Mouse (Mus musculus) urinary bladder, postnatal 36 days (tissue): ENCODE results near the gene Chn2.

Experiments
- DNase-seq, 2 experiments: peaks; one replicate each; pipeline ENCODE4 v3.0.0; 2022; ENCODE audit warnings: low spot score in 2 of 2, mixed read lengths in 1 of 2

Chn2 gene

GRCm38 (mm10) chr6:54279391-54279790 lies 240.0 kb downstream of the Chn2 start:
- no peak for DNase-seq

- DNase-seq, result no peak
Observed at GRCm38 (mm10) chr6:54280248-54280647, 240.9 kb downstream of the Chn2 start.

GRCm38 (mm10) chr6:54283299-54283698 lies 243.9 kb downstream of the Chn2 start:
- no peak for DNase-seq

- no peak for DNase-seq
Observed at GRCm38 (mm10) chr6:54284167-54284711, 244.9 kb downstream of the Chn2 start.

- DNase-seq, result no peak
Observed at GRCm38 (mm10) chr6:54286813-54287212, 247.5 kb downstream of the Chn2 start.

GRCm38 (mm10) chr6:54289774-54290500 lies 250.6 kb downstream of the Chn2 start:
- no peak for DNase-seq

GRCm38 (mm10) chr6:54297231-54297630 lies 257.9 kb downstream of the Chn2 start:
- DNase-seq, result no peak

GRCm38 (mm10) chr6:54299417-54299816 lies 260.1 kb downstream of the Chn2 start:
- DNase-seq, result no peak

GRCm38 (mm10) chr6:54305777-54306176 lies 266.4 kb downstream of the Chn2 start:
- no peak for DNase-seq

- DNase-seq, result no peak
Observed at GRCm38 (mm10) chr6:54313071-54313470, 273.7 kb downstream of the Chn2 start.

- DNase-seq, result no peak
Observed at GRCm38 (mm10) chr6:54318618-54319017, 279.3 kb downstream of the Chn2 start.

GRCm38 (mm10) chr6:54319198-54319597 lies 279.8 kb downstream of the Chn2 start:
- no peak for DNase-seq

- no peak for DNase-seq
Observed at GRCm38 (mm10) chr6:54320236-54320635, 280.9 kb downstream of the Chn2 start.

GRCm38 (mm10) chr6:54325246-54325885 lies 286.0 kb downstream of the Chn2 start, which contains the start of gene Prr15:
TSS of gene Prr15 (plus strand) at chr6:54325835.
- DNase-seq, result no peak

- DNase-seq, result peak; percentile 23 to 60
Observed at GRCm38 (mm10) chr6:54326671-54327625, 287.6 kb downstream of the Chn2 start.

GRCm38 (mm10) chr6:54327626-54328003 lies 288.3 kb downstream of the Chn2 start:
- DNase-seq, result peak; percentile 33 to 66

GRCm38 (mm10) chr6:54328783-54329182 lies 289.4 kb downstream of the Chn2 start:
- no peak for DNase-seq

- DNase-seq, result no peak
Observed at GRCm38 (mm10) chr6:54329598-54329997, 290.2 kb downstream of the Chn2 start.

- DNase-seq, result no peak
Observed at GRCm38 (mm10) chr6:54330166-54330565, 290.8 kb downstream of the Chn2 start.

GRCm38 (mm10) chr6:54331765-54332164 lies 292.4 kb downstream of the Chn2 start:
- no peak for DNase-seq

- no peak for DNase-seq
Observed at GRCm38 (mm10) chr6:54332203-54332602, 292.8 kb downstream of the Chn2 start.

GRCm38 (mm10) chr6:54333116-54333651 lies 293.8 kb downstream of the Chn2 start:
- DNase-seq, result no peak
